Mouse (Mus musculus): ENCODE results near the gene Tnfsf14. TPM values are rescaled to one million over a fixed set of nuclear protein-coding genes. Genes with fewer than 3 reads are reported as not detected.

Gene Tnfsf14
- 6.5 TPM for polyA plus RNA-seq (2015; fragmentation: Illumina TruSeq; extraction: RNeasy Lipid Tissue Mini Kit (QIAGEN cat#74804); ENCODE audit: insufficient read depth, low replicate concordance)

DNA sequence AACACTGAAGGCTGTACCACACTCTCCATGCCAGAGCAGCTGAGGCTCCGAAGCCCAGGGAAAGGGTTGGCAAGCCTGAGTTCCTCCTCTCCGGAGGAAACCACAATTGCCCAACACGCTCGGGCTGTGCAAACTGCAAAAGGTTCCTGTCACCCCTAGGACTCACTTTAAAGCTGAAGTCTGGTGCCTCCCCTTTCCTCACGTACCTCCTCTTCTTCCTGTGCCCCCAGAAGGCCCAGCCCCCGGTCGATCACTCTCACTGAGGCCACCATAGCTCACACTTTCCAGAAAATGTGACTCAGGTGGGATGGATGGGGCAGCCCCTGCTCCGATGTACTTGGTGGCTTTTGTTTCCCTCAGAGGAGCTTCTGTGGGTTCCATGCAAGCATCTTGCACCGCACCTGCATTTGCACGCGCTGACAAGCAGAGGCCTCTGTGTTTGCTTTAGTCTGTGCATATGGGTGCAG, at the start of gene Tnfsf14:
Gene Tnfsf14 (minus strand): TSS at position 137 of the 467 bp plus-strand sequence.

DNA sequence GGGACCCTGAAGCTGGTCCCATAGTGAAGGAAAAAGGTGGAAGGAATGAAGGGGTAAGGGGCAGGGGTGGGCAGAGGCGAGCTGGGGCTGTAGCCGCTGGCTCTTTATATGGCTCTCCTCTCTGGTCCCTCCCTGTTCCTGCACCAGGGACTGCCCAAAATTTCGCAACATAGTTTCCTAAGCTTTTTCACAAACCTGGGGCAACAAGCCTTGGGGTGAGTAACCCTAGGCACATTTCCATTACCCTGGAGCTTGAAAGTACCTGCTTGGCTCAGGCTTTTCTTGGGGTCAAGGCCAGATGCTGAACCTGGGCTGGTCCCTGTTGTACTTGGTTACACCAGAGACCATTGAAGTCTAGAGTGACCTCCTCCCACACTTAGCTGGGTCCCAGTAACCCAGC, 34.0 kb upstream of the Tnfsf14 start, which contains the start of gene C3:
Gene C3 (minus strand): TSS at position 123 of the 400 bp plus-strand sequence.

DNA sequence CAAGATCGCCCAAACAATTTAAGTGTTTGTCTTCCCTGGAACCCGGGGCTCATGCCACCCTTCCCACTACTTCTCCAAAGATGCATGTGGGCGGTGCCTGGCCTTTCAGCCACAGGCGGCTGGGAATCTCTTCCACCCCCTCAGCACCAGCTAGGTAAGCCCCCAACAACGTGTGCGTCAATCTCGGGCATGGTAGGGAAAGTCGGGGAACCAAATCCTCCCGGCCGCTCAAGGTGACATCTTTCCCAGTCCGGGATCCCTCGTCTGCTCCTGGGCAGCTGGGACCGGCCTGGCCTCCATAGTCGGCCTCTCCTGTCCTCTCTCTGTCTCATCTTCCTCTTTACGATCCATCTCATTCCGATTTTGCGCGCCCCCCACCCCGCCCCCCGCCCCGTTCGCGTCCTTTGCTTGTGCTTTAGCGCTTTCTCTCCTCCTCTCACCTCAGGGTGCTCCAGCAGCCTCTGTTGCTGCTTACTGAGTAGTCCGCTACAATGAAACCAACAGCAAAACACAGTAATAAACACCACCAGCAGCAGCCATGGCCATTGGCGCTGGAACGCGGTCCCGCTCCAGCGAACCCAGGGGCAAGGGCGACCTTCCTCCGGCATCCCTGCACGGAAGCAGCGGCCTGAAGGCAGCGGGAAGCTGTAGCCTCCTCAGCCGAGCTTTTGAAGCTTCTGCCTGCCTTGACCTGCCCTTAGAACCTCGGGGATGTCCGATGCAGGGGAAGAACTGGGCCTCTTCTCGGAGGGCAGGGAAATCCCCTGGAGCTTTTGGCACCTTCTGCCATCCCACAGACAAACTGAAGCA, 44.8 kb downstream of the Tnfsf14 start, which contains the start of gene Cd70:
Gene Cd70 (minus strand): TSS at position 784 of the 810 bp plus-strand sequence.

Other genes starting within 250 kb of the Tnfsf14 start
- not detected for gene Acer1, start 212.1 kb downstream of the Tnfsf14 start, polyA plus RNA-seq (2015; fragmentation: Illumina TruSeq; extraction: RNeasy Lipid Tissue Mini Kit (QIAGEN cat#74804); ENCODE audit: insufficient read depth, low replicate concordance)
- 11.5 TPM for gene Clpp, start 203.9 kb downstream of the Tnfsf14 start, polyA plus RNA-seq (2015; fragmentation: Illumina TruSeq; extraction: RNeasy Lipid Tissue Mini Kit (QIAGEN cat#74804); ENCODE audit: insufficient read depth, low replicate concordance)
- gene Alkbh7, start 196.8 kb downstream of the Tnfsf14 start, polyA plus RNA-seq (2015; fragmentation: Illumina TruSeq; extraction: RNeasy Lipid Tissue Mini Kit (QIAGEN cat#74804); ENCODE audit: insufficient read depth, low replicate concordance), result 7.3 TPM
- gene Pspn, start 194.2 kb downstream of the Tnfsf14 start, polyA plus RNA-seq (2015; fragmentation: Illumina TruSeq; extraction: RNeasy Lipid Tissue Mini Kit (QIAGEN cat#74804); ENCODE audit: insufficient read depth, low replicate concordance), result not detected
- gene Gtf2f1, start 182.9 kb downstream of the Tnfsf14 start, polyA plus RNA-seq (2015; fragmentation: Illumina TruSeq; extraction: RNeasy Lipid Tissue Mini Kit (QIAGEN cat#74804); ENCODE audit: insufficient read depth, low replicate concordance), result 29.0 TPM
- not detected for gene Gm17949, start 182.7 kb downstream of the Tnfsf14 start, polyA plus RNA-seq (2015; fragmentation: Illumina TruSeq; extraction: RNeasy Lipid Tissue Mini Kit (QIAGEN cat#74804); ENCODE audit: insufficient read depth, low replicate concordance)
- gene Khsrp, start 162.7 kb downstream of the Tnfsf14 start, polyA plus RNA-seq (2015; fragmentation: Illumina TruSeq; extraction: RNeasy Lipid Tissue Mini Kit (QIAGEN cat#74804); ENCODE audit: insufficient read depth, low replicate concordance), result 40.8 TPM
- not detected for gene Slc25a41, start 152.5 kb downstream of the Tnfsf14 start, polyA plus RNA-seq (2015; fragmentation: Illumina TruSeq; extraction: RNeasy Lipid Tissue Mini Kit (QIAGEN cat#74804); ENCODE audit: insufficient read depth, low replicate concordance)
- 0.84 TPM for gene Crb3, start 135.1 kb downstream of the Tnfsf14 start, polyA plus RNA-seq (2015; fragmentation: Illumina TruSeq; extraction: RNeasy Lipid Tissue Mini Kit (QIAGEN cat#74804); ENCODE audit: insufficient read depth, low replicate concordance)
- gene Slc25a23, start 134.3 kb downstream of the Tnfsf14 start, polyA plus RNA-seq (2015; fragmentation: Illumina TruSeq; extraction: RNeasy Lipid Tissue Mini Kit (QIAGEN cat#74804); ENCODE audit: insufficient read depth, low replicate concordance), result 10.4 TPM
- 128 TPM for gene Dennd1c, start 115.7 kb downstream of the Tnfsf14 start, polyA plus RNA-seq (2015; fragmentation: Illumina TruSeq; extraction: RNeasy Lipid Tissue Mini Kit (QIAGEN cat#74804); ENCODE audit: insufficient read depth, low replicate concordance)
- 0.83 TPM for gene Tubb4a, start 106.4 kb downstream of the Tnfsf14 start, polyA plus RNA-seq (2015; fragmentation: Illumina TruSeq; extraction: RNeasy Lipid Tissue Mini Kit (QIAGEN cat#74804); ENCODE audit: insufficient read depth, low replicate concordance)
- 2.3 TPM for gene Tnfsf9, start 88.9 kb downstream of the Tnfsf14 start, polyA plus RNA-seq (2015; fragmentation: Illumina TruSeq; extraction: RNeasy Lipid Tissue Mini Kit (QIAGEN cat#74804); ENCODE audit: insufficient read depth, low replicate concordance)
- gene Cd70, start 44.4 kb downstream of the Tnfsf14 start, polyA plus RNA-seq (2015; fragmentation: Illumina TruSeq; extraction: RNeasy Lipid Tissue Mini Kit (QIAGEN cat#74804); ENCODE audit: insufficient read depth, low replicate concordance), result not detected
- gene C3, start 34.0 kb upstream of the Tnfsf14 start, polyA plus RNA-seq (2015; fragmentation: Illumina TruSeq; extraction: RNeasy Lipid Tissue Mini Kit (QIAGEN cat#74804); ENCODE audit: insufficient read depth, low replicate concordance), result 530 TPM
- gene Gpr108, start 54.3 kb upstream of the Tnfsf14 start, polyA plus RNA-seq (2015; fragmentation: Illumina TruSeq; extraction: RNeasy Lipid Tissue Mini Kit (QIAGEN cat#74804); ENCODE audit: insufficient read depth, low replicate concordance), result 32.8 TPM
- gene Trip10, start 55.3 kb upstream of the Tnfsf14 start, polyA plus RNA-seq (2015; fragmentation: Illumina TruSeq; extraction: RNeasy Lipid Tissue Mini Kit (QIAGEN cat#74804); ENCODE audit: insufficient read depth, low replicate concordance), result 18.0 TPM
- gene Vav1, start 84.9 kb upstream of the Tnfsf14 start, polyA plus RNA-seq (2015; fragmentation: Illumina TruSeq; extraction: RNeasy Lipid Tissue Mini Kit (QIAGEN cat#74804); ENCODE audit: insufficient read depth, low replicate concordance), result 106 TPM
- 87.2 TPM for gene Adgre1, start 164.5 kb upstream of the Tnfsf14 start, polyA plus RNA-seq (2015; fragmentation: Illumina TruSeq; extraction: RNeasy Lipid Tissue Mini Kit (QIAGEN cat#74804); ENCODE audit: insufficient read depth, low replicate concordance)